Mouse (Mus musculus) CH12.LX (cell line): ENCODE results near the gene Fbxw8. TPM values are rescaled to one million over a fixed set of nuclear protein-coding genes. Genes with fewer than 3 reads are reported as not detected.

ENCODE experiments used
- DNase-seq: peaks from one replicate; pipeline ENCODE4 v3.0.0-alpha.2; 2013; ENCODE audit errors: extremely low read depth
- H3K27ac ChIP-seq: 2 replicates; pipeline ENCODE4 v1.5.1; 2012; ENCODE audit warnings: low read depth, mild to moderate bottlenecking, control low read depth, moderate library complexity; ENCODE audit not compliant: insufficient read depth
- H3K27me3 ChIP-seq: replicated peaks from 2 replicates; pipeline ENCODE3; 2012; ENCODE audit warnings: inconsistent platforms
- H3K36me3 ChIP-seq, 2 experiments: replicated peaks in 1 of 2; 2 replicates each; pipeline versions ENCODE3 to v1.6.1; 2012; ENCODE audit warnings: inconsistent platforms in 1 of 2, low read length in 1 of 2, mild to moderate bottlenecking in 1 of 2, mixed read lengths in 1 of 2, moderate library complexity in 1 of 2; ENCODE audit not compliant: control insufficient read depth in 1 of 2, insufficient read depth in 1 of 2
- H3K4me1 ChIP-seq, 2 experiments: 2 replicates each; pipeline ENCODE4 v1.6.1; 2012; ENCODE audit warnings: inconsistent platforms in 1 of 2, moderate library complexity in 1 of 2; ENCODE audit not compliant: insufficient read depth in 2 of 2, control insufficient read depth in 1 of 2
- H3K4me2 ChIP-seq: 2 replicates; pipeline ENCODE4 v1.6.1; 2012; ENCODE audit warnings: low read depth, mild to moderate bottlenecking, control low read depth; ENCODE audit not compliant: poor library complexity, insufficient read depth, severe bottlenecking
- H3K4me3 ChIP-seq, 3 experiments: fragments of 150-350 bp in 1 of 3; sonication (generic) in 1 of 3; replicated peaks in 1 of 3; 2 replicates each; pipeline versions ENCODE3 to v1.5.1; 2011 to 2012; ENCODE audit warnings: low read depth in 2 of 3, low read length in 2 of 3, mild to moderate bottlenecking in 2 of 3, moderate library complexity in 2 of 3, control low read depth in 1 of 3, improper control_type of control experiment in 1 of 3, inconsistent platforms in 1 of 3, mixed read lengths in 1 of 3; ENCODE audit not compliant: poor library complexity in 1 of 3
- H3K79me2 ChIP-seq: replicated peaks from 2 replicates; pipeline ENCODE4 v1.6.1; 2012; ENCODE audit warnings: mild to moderate bottlenecking, moderate library complexity; ENCODE audit not compliant: control insufficient read depth, poor library complexity, insufficient read depth, severe bottlenecking; ENCODE audit errors: extremely low read depth
- H3K9ac ChIP-seq: 2 replicates; pipeline ENCODE4 v1.6.1; 2012; ENCODE audit warnings: low read depth, mild to moderate bottlenecking, control low read depth, moderate library complexity; ENCODE audit not compliant: insufficient read depth
- H3K9me3 ChIP-seq: replicated peaks from 2 replicates; pipeline ENCODE3; 2012; ENCODE audit warnings: low read length, inconsistent platforms, mixed read lengths
- E2F4 ChIP-seq: IDR thresholded peaks from 2 replicates; pipeline ENCODE4 v1.6.1; 2011; ENCODE audit warnings: low read depth, low read length, improper control_type of control experiment; ENCODE audit not compliant: insufficient replicate concordance
- ELF1 ChIP-seq: IDR thresholded peaks from 2 replicates; pipeline ENCODE4 v1.6.1; 2014; ENCODE audit warnings: low read depth, mild to moderate bottlenecking, inconsistent platforms, low read length, improper control_type of control experiment
- ETS1 ChIP-seq: conservative IDR thresholded peaks from 2 replicates; pipeline ENCODE4 v1.6.1; 2012; ENCODE audit warnings: low read depth, mild to moderate bottlenecking, inconsistent platforms, low read length, improper control_type of control experiment, moderate library complexity
- HCFC1 ChIP-seq: IDR thresholded peaks from 2 replicates; pipeline ENCODE4 v1.6.1; 2012; ENCODE audit warnings: low read depth, mild to moderate bottlenecking, inconsistent platforms, low read length, improper control_type of control experiment
- IRF4 ChIP-seq: IDR thresholded peaks from 2 replicates; pipeline ENCODE4 v1.6.1; 2014; ENCODE audit warnings: low read depth, mild to moderate bottlenecking, inconsistent platforms, low read length, improper control_type of control experiment
- MAFK ChIP-seq: IDR thresholded peaks from 2 replicates; pipeline ENCODE4 v1.6.1; 2011; ENCODE audit warnings: low read length, improper control_type of control experiment; ENCODE audit not compliant: insufficient replicate concordance
- MAX ChIP-seq: IDR thresholded peaks from 2 replicates; pipeline ENCODE4 v1.6.1; 2011; ENCODE audit warnings: low read length, improper control_type of control experiment
- MAZ ChIP-seq: IDR thresholded peaks from 2 replicates; pipeline ENCODE4 v1.6.1; 2012; ENCODE audit warnings: low read depth, mild to moderate bottlenecking, inconsistent platforms, low read length, improper control_type of control experiment, moderate library complexity
- MEF2A ChIP-seq: IDR thresholded peaks from 2 replicates; pipeline ENCODE4 v1.6.1; 2014; ENCODE audit warnings: low read depth, mild to moderate bottlenecking, inconsistent platforms, low read length, improper control_type of control experiment, borderline replicate concordance
- MXI1 ChIP-seq: IDR thresholded peaks from 2 replicates; pipeline ENCODE4 v1.6.1; 2011; ENCODE audit warnings: mild to moderate bottlenecking, low read depth, low read length, improper control_type of control experiment
- MYC ChIP-seq: IDR thresholded peaks from 2 replicates; pipeline ENCODE4 v1.6.1; 2011; ENCODE audit warnings: low read depth, mild to moderate bottlenecking, improper control_type of control experiment, low read length
- NELFE ChIP-seq: IDR thresholded peaks from 2 replicates; pipeline ENCODE4 v1.6.1; 2011; ENCODE audit warnings: low read depth, low read length, improper control_type of control experiment
- NRF1 ChIP-seq: IDR thresholded peaks from 2 replicates; pipeline ENCODE4 v1.6.1; 2014; ENCODE audit warnings: low read depth, mild to moderate bottlenecking, inconsistent platforms, low read length, improper control_type of control experiment, moderate library complexity
- POLR2A ChIP-seq: IDR thresholded peaks from 2 replicates; pipeline ENCODE4 v1.6.1; 2011; ENCODE audit warnings: low read depth, mild to moderate bottlenecking, improper control_type of control experiment, low read length
- SIN3A ChIP-seq: IDR thresholded peaks from 2 replicates; pipeline ENCODE4 v1.6.1; 2012; ENCODE audit warnings: low read length, improper control_type of control experiment, inconsistent platforms
- TBP ChIP-seq: conservative IDR thresholded peaks from 2 replicates; pipeline ENCODE4 v1.6.1; 2011; ENCODE audit warnings: low read depth, low read length, improper control_type of control experiment
- TCF12 ChIP-seq: IDR thresholded peaks from 2 replicates; pipeline ENCODE4 v1.6.1; 2014; ENCODE audit warnings: low read depth, mild to moderate bottlenecking, inconsistent platforms, low read length, improper control_type of control experiment
- USF1 ChIP-seq: IDR thresholded peaks from 2 replicates; pipeline ENCODE4 v1.6.1; 2014; ENCODE audit warnings: low read depth, mild to moderate bottlenecking, inconsistent platforms, low read length, improper control_type of control experiment
- USF2 ChIP-seq: conservative IDR thresholded peaks from 2 replicates; pipeline ENCODE4 v1.6.1; 2011; ENCODE audit warnings: low read depth, low read length, improper control_type of control experiment
- dilution Hi-C: fragments of 300-500 bp; cut with MboI; formaldehyde crosslinking; loops from 2 replicates; pipeline ENCODE4 v1.14.3; 2020; ENCODE audit warnings: low sequenced_read_pairs; ENCODE audit not compliant: extremely low pct_unique_long_range_greater_than_20kb, extremely low pct_ligation_motif_present
- in situ Hi-C: fragments of 300-500 bp; cut with MboI; formaldehyde crosslinking; loops from 3 replicates; pipeline ENCODE4 v1.14.3; 2019; ENCODE audit warnings: low sequenced_read_pairs, low pct_ligation_motif_present, low pct_unique_long_range_greater_than_20kb, mixed read lengths
- polyA plus RNA-seq: library from polyadenylated mRNA; unstranded; fragments of >175 nt; gene quantifications from 2 replicates; pipeline ENCODE4 v1.2.1, GENCODE M21; 2012; ENCODE audit warnings: low read depth; ENCODE audit not compliant: insufficient read length
- total RNA-seq, 2 experiments: library from RNA; depleted of rRNA; stranded (reverse); fragments of 300-350 nt in 1 of 2; fragments of >200 nt in 1 of 2; gene quantifications; 2 replicates each; pipeline ENCODE4 v1.2.3; 2012 to 2014

Gene Fbxw8
- total and polyA plus RNA-seq, 3 experiments = 41.7 to 50.9 (median 47.3) TPM

DNA sequence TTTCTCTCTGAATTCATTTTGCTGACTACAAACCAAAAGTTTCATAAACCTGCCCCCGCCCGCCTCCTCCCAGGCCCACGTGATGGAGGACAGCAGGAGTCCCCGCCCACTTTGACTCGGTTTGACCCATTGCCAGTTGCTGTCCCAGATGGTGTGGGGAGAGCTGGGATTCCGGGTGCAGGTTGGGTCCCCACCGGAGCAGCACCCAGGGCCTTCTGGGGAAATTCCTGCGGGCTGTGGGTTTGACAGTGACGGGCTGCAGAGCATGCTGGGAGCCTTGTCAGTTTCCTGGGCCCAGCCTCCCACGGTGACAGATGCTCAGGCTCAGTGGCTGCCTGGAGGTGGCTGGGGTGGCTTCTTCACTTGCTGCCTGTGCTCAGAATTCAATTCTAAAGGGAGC, 125.8 kb downstream of the Fbxw8 start:
- no peak overlapping the region for H3K27ac ChIP-seq
- no peaks in the 10 kb centered on the region for H3K36me3 ChIP-seq
- H3K9me3 ChIP-seq = peaks cover 20% of the 10 kb centered on the region
- in situ Hi-C loops = no loop called here
- H3K4me3 ChIP-seq = peak overlapping the region; percentile 8 to 60 (median 52)
- H3K4me2 ChIP-seq = peak overlapping the region; percentile 62
- H3K27me3 ChIP-seq = peaks cover 3% of the 10 kb centered on the region
- H3K79me2 ChIP-seq = no peaks in the 10 kb centered on the region
- TF ChIP-seq MEF2A = 0 out of 2 replicates have a peak, but pooled peaks have one; percentile 17
- TF ChIP-seq USF1 = peak; percentile 76
- TF ChIP-seq MAX = no peak
- peak; percentile 20; the same call in 1 of the 2 replicates for TF ChIP-seq NELFE
- 0 out of 2 replicates have a peak, but pooled peaks have one; percentile 14 for TF ChIP-seq TCF12
- peak; percentile 39; the same call in 1 of the 2 replicates for TF ChIP-seq MAFK
- TF ChIP-seq MXI1 = no peak; the same call in 1 of the 2 replicates
- TF ChIP-seq ELF1 = 0 out of 2 replicates have a peak, but pooled peaks have one; percentile 27
- no peak for TF ChIP-seq E2F4
- peak; percentile 48; the same call in 1 of the 2 replicates for TF ChIP-seq USF2
- no peak for TF ChIP-seq NRF1
- peak; percentile 53 for TF ChIP-seq POLR2A
- TF ChIP-seq HCFC1 = peak; percentile 45
- TF ChIP-seq ETS1 = 0 out of 2 replicates have a peak, but pooled peaks have one; percentile 19
- peak; percentile 34 for TF ChIP-seq IRF4
- H3K9ac ChIP-seq = no peak overlapping the region
- dilution Hi-C loops = no loop called here
- DNase-seq = peak; percentile 66
- H3K4me1 ChIP-seq = peaks cover 9 to 26% of the 10 kb centered on the region in 2 experiments

- Histone ChIP-seq H3K27ac (no peak overlapping the region), H3K9me3 (peaks cover 20% of the 10 kb centered on the region), H3K4me3 (peak overlapping the region; percentile 34 to 60 (median 52)), H3K4me2 (peak overlapping the region; percentile 62), H3K9ac (no peak overlapping the region), H3K4me1 (peaks cover 9 to 26% of the 10 kb centered on the region in 2 experiments), H3K27me3 (peaks cover 3% of the 10 kb centered on the region), H3K79me2 (no peaks in the 10 kb centered on the region), H3K36me3 (no peaks in the 10 kb centered on the region)
- DNase-seq = no peak
- dilution Hi-C loops (no loop called here), in situ Hi-C loops (no loop called here)
- TF ChIP-seq TBP = no peak
- no peak for TF ChIP-seq SIN3A
- TF ChIP-seq MAZ = no peak
- no peak for TF ChIP-seq MYC
- no peak for TF ChIP-seq NELFE
- TF ChIP-seq MAFK = no peak
Measured at GRCm38 (mm10) chr5:118029035-118029408, 126.2 kb downstream of the Fbxw8 start.
